Mouse (Mus musculus): ENCODE data around the gene Dyrk2.

GRCm38 (mm10) chr10:118893645-118894044 is 23.6 kb upstream of the Dyrk2 start:
- no peak for TF ChIP-seq GATA1 (IDR thresholded peaks at IDR 0.05; ENCODE audit: low read length)
- TF ChIP-seq TAL1 (IDR thresholded peaks at IDR 0.05; ENCODE audit: low read length): no peak
